Mouse (Mus musculus) megakaryocyte-erythroid progenitor cell, adult 5 weeks (primary cell): ENCODE measurements around the gene Hcls1. TPM values are rescaled to one million over a fixed set of nuclear protein-coding genes. Genes with fewer than 3 reads are reported as not detected.

ENCODE experiments used
- polyA plus RNA-seq: library from polyadenylated mRNA; stranded (reverse); fragments of >175 nt; gene quantifications from 2 replicates; pipeline ENCODE4 v1.2.3, GENCODE M21; 2012

The Hcls1 gene
- polyA plus RNA-seq, result 129 and 152 TPM in 2 replicates

DNA sequence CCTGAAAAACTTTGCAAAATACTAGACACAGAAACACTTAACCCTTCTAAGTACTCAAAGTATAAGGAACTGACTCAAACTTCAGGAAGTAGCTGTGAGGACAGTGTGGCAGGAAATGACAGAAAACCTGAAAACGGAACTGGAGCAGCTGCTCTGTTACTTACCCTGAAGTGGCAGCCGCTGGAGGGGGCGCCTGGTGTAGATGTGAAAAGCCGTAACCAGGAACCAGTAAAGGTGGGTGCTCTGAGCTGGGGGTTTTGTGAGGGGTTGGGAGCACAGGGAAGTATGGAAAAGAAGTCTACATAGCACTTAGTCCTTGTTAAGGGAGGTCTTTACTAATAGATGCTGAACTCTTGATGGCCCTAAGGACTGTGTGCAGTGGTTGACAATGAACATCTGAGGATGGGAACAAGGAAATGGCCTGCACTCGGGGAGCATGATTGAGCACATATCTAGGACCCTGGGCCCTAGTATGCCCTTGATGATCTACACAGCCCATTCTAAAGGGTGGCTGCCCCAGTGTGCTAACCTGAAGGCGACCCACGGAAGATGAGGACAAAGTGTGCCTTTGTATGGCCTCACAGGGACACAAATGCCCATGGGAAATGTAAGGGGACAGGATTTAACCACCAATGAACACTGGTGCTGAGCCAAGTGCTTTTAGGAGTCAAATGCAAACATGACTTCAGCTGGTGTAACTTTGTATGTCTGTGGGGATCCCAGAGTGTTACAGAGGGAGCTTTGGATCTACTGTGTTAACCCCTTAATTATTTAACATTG lies at the start of gene Hcls1:
Hcls1 (plus strand) TSS at position 143 of the 780 bp plus-strand sequence.

GRCm38 (mm10) chr16:36989999-36990625 lies 55.3 kb downstream of the Hcls1 start, which contains the start of gene Fbxo40:
TSS of gene Fbxo40 (minus strand) at chr16:36990467.

GRCm38 (mm10) chr16:37011061-37011921 lies 76.5 kb downstream of the Hcls1 start, which contains the start of gene Polq:
TSS of gene Polq (plus strand) at chr16:37011786.

Other genes starting within 250 kb of the Hcls1 start
- gene Ildr1, start 241.0 kb upstream of the Hcls1 start, polyA plus RNA-seq, result 0.32 and 0.44 TPM in 2 replicates
- 0.48 and 1.3 TPM in 2 replicates for gene Slc15a2, start 150.0 kb upstream of the Hcls1 start, polyA plus RNA-seq
- gene Iqcb1, start 106.6 kb upstream of the Hcls1 start, polyA plus RNA-seq, result 2.1 and 4.8 TPM in 2 replicates
- gene Eaf2, start 60.0 kb upstream of the Hcls1 start, polyA plus RNA-seq, result 0.06 TPM in 2 replicates
- 9.5 and 13.7 TPM in 2 replicates for gene Golgb1, start 59.8 kb upstream of the Hcls1 start, polyA plus RNA-seq
- gene Fbxo40, start 55.5 kb downstream of the Hcls1 start, polyA plus RNA-seq, result 0.03 and 0.08 TPM in 2 replicates
- gene Polq, start 76.8 kb downstream of the Hcls1 start, polyA plus RNA-seq, result 3.4 and 4.0 TPM in 2 replicates